Mouse (Mus musculus): ENCODE measurements around the gene Ushbp1. TPM values are rescaled to one million over a fixed set of nuclear protein-coding genes. Genes with fewer than 3 reads are reported as not detected.

Ushbp1 gene
- polyA plus RNA-seq, 1 experiment from 2014 or later: 7.1 TPM

DNA sequence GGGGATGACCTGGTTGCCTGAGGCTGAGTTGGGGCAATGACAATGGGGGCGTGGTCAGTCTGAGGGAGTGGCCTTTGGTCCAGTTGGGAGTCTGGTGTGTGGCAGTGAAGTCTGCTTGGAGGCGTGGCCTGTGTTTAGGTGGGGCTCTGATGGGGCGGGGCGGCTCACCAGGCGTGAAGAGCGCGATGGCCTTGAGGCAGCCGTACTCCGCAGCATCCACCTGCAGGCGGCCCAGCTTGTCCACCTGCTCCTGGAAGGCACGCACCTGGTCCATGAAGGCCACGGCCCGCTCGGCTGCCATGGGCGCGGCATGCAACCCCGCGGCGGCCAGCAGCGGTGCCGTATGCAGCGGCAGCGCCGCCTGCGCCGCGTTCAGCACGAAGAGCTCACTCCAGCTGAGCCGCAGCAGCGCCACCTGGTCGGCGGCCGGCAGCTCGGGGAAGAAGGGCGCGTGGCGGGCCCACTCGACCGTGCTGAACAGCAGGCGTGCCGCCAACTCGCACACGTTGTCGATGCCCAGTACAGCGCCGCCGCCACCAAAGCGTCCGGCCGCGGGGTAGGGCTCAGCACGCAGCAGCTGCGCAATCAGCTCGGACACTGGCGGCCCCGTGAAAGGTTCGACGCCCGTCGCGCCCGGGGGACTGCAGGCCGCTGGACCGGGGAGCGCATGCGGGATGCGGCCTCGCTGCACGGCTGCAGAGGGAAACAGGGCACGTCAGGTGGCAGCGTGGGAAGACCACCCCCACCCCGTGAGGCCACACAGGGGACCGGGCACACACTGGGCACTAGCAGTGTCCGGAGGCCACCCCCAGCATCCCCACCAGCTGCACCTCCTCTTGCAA, 19.8 kb downstream of the Ushbp1 start:
- H3K4me3 ChIP-seq: peak overlapping the region; percentile 40
- peaks cover 56% of the 10 kb centered on the region for H3K4me1 ChIP-seq (replicated peaks)
- H3K36me3 ChIP-seq: peaks cover 24% of the 10 kb centered on the region
- ATAC-seq (ENCODE audit: low FRiP score): peak; percentile 4; the same call in 1 of the 2 replicates
- H3K4me2 ChIP-seq: peak overlapping the region; percentile 67
- WGBS: 5% methylated on average over 63 of the region's 74 CpGs
- H3K9me3 ChIP-seq: no peaks in the 10 kb centered on the region
- H3K27me3 ChIP-seq: no peaks in the 10 kb centered on the region
- peak overlapping the region; percentile 82 for H3K27ac ChIP-seq
- peak overlapping the region; percentile 75 for H3K9ac ChIP-seq

DNA sequence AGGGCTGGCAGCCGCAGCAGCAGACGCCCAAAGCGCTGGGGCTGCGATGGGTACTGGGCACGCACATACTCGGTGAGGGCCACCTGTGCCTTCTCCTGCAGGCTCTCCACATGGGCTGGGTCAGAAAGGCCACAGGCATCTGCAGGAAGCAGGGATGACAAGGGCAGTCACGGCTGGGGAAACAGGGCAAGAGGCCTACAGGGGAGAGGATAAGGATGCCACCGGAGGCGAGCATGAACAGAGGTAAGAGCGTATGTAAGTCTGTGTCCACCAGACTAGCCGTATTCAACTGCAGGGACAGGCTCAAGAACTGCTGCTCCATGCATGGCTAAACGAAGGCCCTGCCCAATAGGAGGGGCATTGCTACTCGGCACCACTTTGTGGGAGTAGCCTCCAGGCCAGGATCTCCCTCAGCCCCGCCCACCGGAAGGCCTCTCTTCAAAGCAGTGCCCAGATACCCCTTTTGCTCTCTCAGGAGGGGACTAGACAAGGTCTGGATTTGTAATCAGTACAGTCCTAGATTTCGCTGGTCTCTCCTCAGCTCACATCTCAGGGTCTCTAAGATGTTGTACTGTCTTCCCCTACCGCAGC, 20.9 kb downstream of the Ushbp1 start:
- 0 out of 2 replicates have a peak overlapping the region, but pooled peaks have one; percentile 75 for H3K9ac ChIP-seq
- ATAC-seq (ENCODE audit: low FRiP score): no peak
- no peak overlapping the region; the same call in 1 of the 2 replicates for H3K27ac ChIP-seq
- 80% methylated on average over 17 of the region's 17 CpGs for WGBS
- 0 out of 2 replicates have a peak overlapping the region, but pooled peaks have one; percentile 67 for H3K4me2 ChIP-seq
- H3K4me1 ChIP-seq (replicated peaks): peaks cover 51% of the 10 kb centered on the region
- H3K36me3 ChIP-seq: peaks cover 26% of the 10 kb centered on the region
- H3K9me3 ChIP-seq: no peaks in the 10 kb centered on the region
- H3K27me3 ChIP-seq: no peaks in the 10 kb centered on the region
- no peak overlapping the region for H3K4me3 ChIP-seq

DNA sequence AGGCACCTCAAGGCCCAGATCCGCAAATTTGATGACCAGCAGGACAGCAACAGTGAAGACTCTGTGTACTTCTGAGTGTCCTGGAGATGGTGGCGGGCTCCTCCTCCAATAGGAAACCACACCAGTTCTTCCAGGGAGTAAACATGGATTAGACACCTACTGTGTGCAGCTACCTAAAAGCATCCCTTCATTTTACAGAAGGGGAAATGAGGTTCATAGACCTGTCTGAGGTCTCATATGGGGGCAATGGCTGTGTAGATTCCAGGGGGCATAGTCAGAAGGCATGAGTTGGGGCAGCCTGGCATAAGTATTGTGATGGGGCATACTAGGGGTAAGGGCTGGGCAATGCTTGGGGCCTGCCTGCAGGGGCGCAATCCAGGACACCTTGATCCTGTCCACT, 22.6 kb downstream of the Ushbp1 start:
- 89% methylated on average over 3 of the region's 3 CpGs for WGBS
- H3K4me2 ChIP-seq: no peak overlapping the region
- peaks cover 48% of the 10 kb centered on the region for H3K4me1 ChIP-seq (replicated peaks)
- H3K27ac ChIP-seq: no peak overlapping the region
- H3K4me3 ChIP-seq: no peak overlapping the region
- no peaks in the 10 kb centered on the region for H3K9me3 ChIP-seq
- no peak overlapping the region for H3K9ac ChIP-seq
- H3K36me3 ChIP-seq: peaks cover 37% of the 10 kb centered on the region
- no peak for ATAC-seq (ENCODE audit: low FRiP score)
- no peaks in the 10 kb centered on the region for H3K27me3 ChIP-seq

DNA sequence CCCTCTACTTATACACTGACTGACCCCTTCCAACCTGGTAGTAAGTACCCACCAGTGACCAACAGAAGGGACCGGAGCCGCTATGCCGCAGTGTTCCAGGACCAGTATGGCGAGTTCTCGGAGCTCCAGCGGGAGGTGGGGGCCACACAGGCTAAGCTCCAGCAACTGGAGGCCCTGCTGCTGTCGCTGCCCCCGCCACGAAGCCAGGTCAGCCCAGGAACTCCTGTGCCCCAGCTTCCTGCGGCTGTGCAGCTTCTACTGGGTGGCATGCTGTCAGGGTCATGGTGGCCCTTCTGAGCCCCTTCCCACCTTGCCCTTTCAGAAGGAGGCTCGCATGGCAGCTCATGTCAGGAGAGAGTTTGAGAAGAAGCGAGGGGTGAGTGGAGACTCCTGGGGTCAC, 23.2 kb downstream of the Ushbp1 start:
- H3K27ac ChIP-seq: no peak overlapping the region

DNA sequence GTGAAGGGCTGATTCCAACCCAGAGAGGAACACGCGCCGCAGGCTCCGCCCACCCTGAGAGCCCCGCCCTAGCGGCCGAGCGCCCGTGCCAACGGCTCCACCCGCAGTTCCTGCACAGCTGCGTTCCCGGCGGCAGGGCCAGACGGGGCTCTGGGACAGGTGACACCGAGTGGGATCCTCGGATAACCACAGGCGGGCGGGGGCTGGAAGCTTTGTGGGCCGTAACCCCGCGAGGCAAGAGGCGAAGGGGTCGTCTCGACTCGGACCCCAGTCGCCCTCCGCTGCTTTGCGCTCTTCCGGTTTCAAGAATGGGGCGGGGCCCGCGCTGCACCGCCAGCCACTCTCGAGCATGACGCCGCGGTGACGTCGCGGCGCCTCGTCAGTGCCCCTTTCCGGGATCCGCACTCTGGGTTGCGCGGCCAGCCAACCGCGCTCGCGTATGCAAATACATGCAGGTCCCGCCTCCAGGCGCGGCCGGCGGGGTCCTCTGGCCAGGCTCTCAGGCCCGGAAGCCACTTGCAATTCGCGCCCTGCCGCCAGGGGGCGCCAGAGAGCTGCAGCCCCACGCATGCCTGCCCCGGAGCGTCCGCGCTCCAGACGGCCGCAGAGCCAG, 24.3 kb downstream of the Ushbp1 start, which contains the start of gene Ocel1:
Gene Ocel1 (plus strand): TSS at position 63 of the 613 bp plus-strand sequence.
- peak within 1 kb of the TSS; percentile 72; the same call in 1 of the 2 replicates for H3K9ac ChIP-seq
- peak within 1 kb of the TSS; percentile 66 for H3K4me3 ChIP-seq
- H3K9me3 ChIP-seq: no peaks in the 10 kb centered on the region
- H3K36me3 ChIP-seq: peaks cover 29% of the 10 kb centered on the region
- H3K27ac ChIP-seq: peak within 1 kb of the TSS; percentile 89
- no peaks in the 10 kb centered on the region for H3K27me3 ChIP-seq
- 1% methylated on average over 68 of the region's 68 CpGs for WGBS
- peak within 1 kb of the TSS; percentile 54 for H3K4me2 ChIP-seq
- ATAC-seq (ENCODE audit: low FRiP score): peak; percentile 84
- H3K4me1 ChIP-seq (replicated peaks): peaks cover 45% of the 10 kb centered on the region

More for the DNA sequence above, 23.2 kb downstream of the Ushbp1 start:
- H3K4me2 ChIP-seq: no peak overlapping the region
- no peak overlapping the region for H3K9ac ChIP-seq
- H3K36me3 ChIP-seq: peaks cover 32% of the 10 kb centered on the region
- peaks cover 50% of the 10 kb centered on the region for H3K4me1 ChIP-seq (replicated peaks)
- H3K9me3 ChIP-seq: no peaks in the 10 kb centered on the region
- H3K27me3 ChIP-seq: no peaks in the 10 kb centered on the region
- ATAC-seq (ENCODE audit: low FRiP score): no peak
- H3K4me3 ChIP-seq: no peak overlapping the region
- 87% methylated on average over 12 of the region's 12 CpGs for WGBS

DNA sequence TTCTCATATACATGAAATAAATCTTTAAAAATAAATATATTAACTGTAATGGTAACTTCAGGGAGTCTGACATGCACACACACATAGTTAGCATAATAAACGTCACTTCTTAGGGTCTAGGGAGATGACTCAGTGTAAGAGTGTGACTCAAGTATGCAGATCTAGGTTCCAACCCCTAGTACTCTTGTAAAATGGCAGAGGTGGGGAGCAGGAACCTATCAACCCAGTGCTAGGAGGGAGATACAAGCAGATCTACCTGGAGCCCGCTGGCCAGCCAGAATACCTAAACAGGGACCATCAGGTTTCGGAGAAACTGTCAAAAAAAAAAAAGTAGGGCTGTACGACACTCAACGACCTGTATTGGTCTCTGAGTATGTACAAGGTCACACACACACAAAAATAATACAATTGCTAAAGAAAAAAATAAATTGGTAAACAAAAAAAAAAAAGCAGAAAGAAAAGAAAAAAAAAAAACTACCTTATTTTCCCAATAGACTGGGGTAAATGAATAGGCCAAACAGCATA, 24.8 kb downstream of the Ushbp1 start:
- peaks cover 44% of the 10 kb centered on the region for H3K4me1 ChIP-seq (replicated peaks)
- peaks cover 29% of the 10 kb centered on the region for H3K36me3 ChIP-seq
- H3K27ac ChIP-seq: peak overlapping the region; percentile 89
- peak overlapping the region; percentile 66 for H3K4me3 ChIP-seq
- no peak for ATAC-seq (ENCODE audit: low FRiP score)
- peak overlapping the region; percentile 54 for H3K4me2 ChIP-seq
- H3K27me3 ChIP-seq: no peaks in the 10 kb centered on the region
- H3K9me3 ChIP-seq: no peaks in the 10 kb centered on the region
- WGBS: 29% methylated on average over 5 of the region's 5 CpGs
- peak overlapping the region; percentile 72; the same call in 1 of the 2 replicates for H3K9ac ChIP-seq

DNA sequence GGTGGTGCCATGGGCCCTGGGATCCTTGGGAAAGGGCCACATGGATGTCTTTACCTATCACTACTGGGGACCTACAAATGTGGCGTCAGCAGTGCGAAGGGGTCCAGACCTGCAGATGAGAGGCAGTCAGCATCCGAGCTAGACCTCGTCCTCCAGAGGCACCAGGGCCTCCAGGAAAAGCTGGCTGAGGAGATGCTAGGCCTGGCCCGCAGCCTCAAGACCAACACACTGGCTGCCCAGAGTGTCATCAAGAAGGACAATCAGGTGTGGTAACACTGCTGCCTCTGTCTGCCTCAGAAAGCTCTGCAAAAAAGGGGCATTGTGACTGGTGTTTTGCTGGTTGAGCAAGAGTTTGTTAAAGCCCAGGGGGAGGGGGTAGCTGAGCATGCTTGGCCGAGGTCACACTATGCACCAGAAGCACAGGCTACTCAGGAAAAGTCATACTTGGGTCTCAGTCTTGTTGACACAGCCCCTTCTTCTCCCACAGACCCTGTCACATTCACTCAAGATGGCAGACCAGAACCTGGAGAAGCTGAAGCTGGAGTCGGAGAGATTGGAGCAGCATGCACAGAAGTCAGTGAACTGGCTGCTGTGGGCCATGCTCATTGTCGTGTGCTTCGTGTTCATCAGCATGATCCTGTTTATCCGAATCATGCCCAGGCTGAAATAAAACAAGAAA, 26.4 kb downstream of the Ushbp1 start:
- no peak overlapping the region for H3K9ac ChIP-seq
- WGBS: 93% methylated on average over 10 of the region's 10 CpGs
- no peak overlapping the region for H3K27ac ChIP-seq
- no peaks in the 10 kb centered on the region for H3K9me3 ChIP-seq
- no peaks in the 10 kb centered on the region for H3K27me3 ChIP-seq
- ATAC-seq (ENCODE audit: low FRiP score): no peak
- peaks cover 22% of the 10 kb centered on the region for H3K36me3 ChIP-seq
- no peak overlapping the region for H3K4me2 ChIP-seq
- peaks cover 34% of the 10 kb centered on the region for H3K4me1 ChIP-seq (replicated peaks)
- no peak overlapping the region for H3K4me3 ChIP-seq

DNA sequence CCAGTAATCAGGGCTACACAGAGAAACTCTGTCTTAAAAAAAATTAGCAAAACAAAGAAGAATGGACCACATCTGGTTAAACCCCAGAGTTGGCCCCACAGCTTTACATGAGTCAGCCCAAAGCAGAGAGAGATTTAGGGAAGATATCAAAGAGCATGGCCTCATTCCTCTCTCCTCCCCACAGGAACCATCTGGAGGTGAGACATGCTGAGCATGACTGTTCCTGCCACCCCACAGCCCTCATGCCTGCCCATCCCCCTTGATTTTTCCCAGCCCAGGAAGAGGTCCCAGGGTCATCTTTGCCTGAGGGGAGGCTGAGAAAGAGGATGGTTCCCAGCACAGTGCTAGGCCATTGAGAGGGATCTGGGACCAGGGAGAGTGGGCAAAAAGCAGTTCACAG, 27.2 kb downstream of the Ushbp1 start:
- Histone ChIP-seq H3K4me1 (replicated peaks) (peaks cover 34% of the 10 kb centered on the region), H3K4me2 (peak overlapping the region; percentile 84), H3K4me3 (0 out of 2 replicates have a peak overlapping the region, but pooled peaks have one; percentile 62), H3K27ac (0 out of 2 replicates have a peak overlapping the region, but pooled peaks have one; percentile 96), H3K36me3 (peaks cover 14% of the 10 kb centered on the region), H3K9me3 (no peaks in the 10 kb centered on the region), H3K9ac (no peak overlapping the region; the same call in 1 of the 2 replicates), H3K27me3 (no peaks in the 10 kb centered on the region)
- ATAC-seq (ENCODE audit: low FRiP score): no peak

DNA sequence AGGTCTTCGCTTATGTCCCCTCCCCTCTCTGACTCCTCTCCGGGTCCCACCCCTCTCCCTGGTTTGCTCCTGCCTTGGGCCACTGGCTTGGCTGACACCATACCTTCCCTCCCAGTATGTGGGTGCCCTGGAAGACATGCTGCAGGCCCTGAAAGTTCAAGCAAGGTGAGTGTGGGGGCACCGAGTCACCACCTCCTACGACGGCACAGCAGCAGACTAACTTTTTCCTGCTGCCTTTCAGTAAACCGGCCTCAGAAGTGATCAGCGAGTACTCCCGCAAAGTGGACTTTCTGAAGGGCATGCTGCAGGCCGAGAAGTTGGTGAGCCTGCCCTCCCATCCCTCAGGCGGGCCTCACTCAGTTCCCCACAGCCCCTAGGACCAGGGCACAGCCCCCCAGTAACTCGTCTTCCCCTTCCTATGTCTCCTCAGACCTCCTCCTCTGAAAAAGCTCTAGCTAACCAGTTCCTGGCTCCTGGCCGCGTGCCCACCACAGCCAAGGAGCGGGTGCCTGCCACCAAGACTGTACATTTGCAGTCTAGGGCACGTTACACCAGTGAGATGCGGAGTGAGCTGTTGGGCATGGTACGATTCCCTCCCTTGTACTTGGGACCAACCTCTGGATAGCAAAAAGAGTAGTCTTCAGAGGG, 27.9 kb downstream of the Ushbp1 start:
- peak overlapping the region; percentile 84 for H3K4me2 ChIP-seq
- peak overlapping the region; percentile 96 for H3K27ac ChIP-seq
- 53% methylated on average over 17 of the region's 17 CpGs for WGBS
- H3K4me1 ChIP-seq (replicated peaks): peaks cover 34% of the 10 kb centered on the region
- H3K9me3 ChIP-seq: no peaks in the 10 kb centered on the region
- peaks cover 13% of the 10 kb centered on the region for H3K36me3 ChIP-seq
- peak; percentile 2; the same call in 1 of the 2 replicates for ATAC-seq (ENCODE audit: low FRiP score)
- no peaks in the 10 kb centered on the region for H3K27me3 ChIP-seq
- peak overlapping the region; percentile 62 for H3K4me3 ChIP-seq
- H3K9ac ChIP-seq: peak overlapping the region; percentile 69

DNA sequence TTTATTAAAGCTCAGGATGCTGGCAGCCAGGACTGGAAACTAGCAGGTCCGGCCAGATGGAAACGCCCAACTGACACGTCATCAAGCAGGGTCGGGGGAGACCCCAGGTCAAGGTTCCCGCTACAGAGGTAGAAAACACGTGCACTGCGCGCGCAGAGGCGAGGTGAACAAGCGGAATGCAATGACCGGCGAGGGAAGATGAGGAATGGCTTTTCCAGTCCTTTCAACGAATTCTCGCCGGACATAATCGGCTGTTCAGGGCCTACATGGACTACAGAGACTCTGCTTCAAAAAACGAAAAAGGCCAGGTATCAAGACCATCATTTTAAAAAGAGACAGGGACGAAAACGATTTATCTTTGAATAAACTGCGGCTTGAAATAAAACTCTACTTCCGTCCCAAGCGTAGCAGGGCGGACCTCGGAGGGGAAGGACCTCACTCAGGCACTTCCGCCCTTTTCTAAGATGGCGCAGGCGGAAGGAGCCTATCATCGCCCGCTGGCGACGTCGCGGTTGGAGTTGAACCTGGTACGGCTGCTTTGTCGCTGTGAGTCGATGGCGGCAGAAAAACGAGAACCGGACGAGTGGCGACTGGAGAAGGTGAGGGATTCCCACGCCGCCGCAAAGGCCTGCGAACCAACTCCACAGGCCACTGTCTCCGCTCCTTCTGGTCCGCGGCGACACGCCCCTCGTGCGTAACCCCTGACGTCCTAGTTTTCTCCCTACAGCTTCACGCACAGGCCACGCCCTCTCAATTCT, 28.7 kb downstream of the Ushbp1 start, which contains the start of gene Use1:
Gene Use1 (plus strand): TSS at position 78 of the 758 bp plus-strand sequence.
- peak; percentile 80 for ATAC-seq (ENCODE audit: low FRiP score)
- Histone ChIP-seq H3K4me3 (peak within 1 kb of the TSS; percentile 62), H3K36me3 (peaks cover 13% of the 10 kb centered on the region), H3K4me1 (replicated peaks) (peaks cover 34% of the 10 kb centered on the region), H3K9ac (peak within 1 kb of the TSS; percentile 69), H3K27ac (peak within 1 kb of the TSS; percentile 96), H3K4me2 (peak within 1 kb of the TSS; percentile 84), H3K9me3 (no peaks in the 10 kb centered on the region), H3K27me3 (no peaks in the 10 kb centered on the region)
- WGBS: under 1% methylated on average over 56 of the region's 56 CpGs
